Mouse (Mus musculus) bone marrow, adult 2 months (tissue): ENCODE results near the gene Tsen54.

Experiments used
- CTCF ChIP-seq: fragments of 200-500 bp; IDR thresholded peaks from 2 replicates; pipeline ENCODE4 v1.5.1; 2011; ENCODE audit warnings: low read length, control low read depth; ENCODE audit not compliant: control insufficient read depth, insufficient read depth
- POLR2A ChIP-seq: fragments of 200-500 bp; IDR thresholded peaks from 2 replicates; pipeline ENCODE4 v1.6.1; 2011; ENCODE audit warnings: low read depth, mild to moderate bottlenecking, control low read depth, low read length, borderline replicate concordance; ENCODE audit not compliant: control insufficient read depth

DNA sequence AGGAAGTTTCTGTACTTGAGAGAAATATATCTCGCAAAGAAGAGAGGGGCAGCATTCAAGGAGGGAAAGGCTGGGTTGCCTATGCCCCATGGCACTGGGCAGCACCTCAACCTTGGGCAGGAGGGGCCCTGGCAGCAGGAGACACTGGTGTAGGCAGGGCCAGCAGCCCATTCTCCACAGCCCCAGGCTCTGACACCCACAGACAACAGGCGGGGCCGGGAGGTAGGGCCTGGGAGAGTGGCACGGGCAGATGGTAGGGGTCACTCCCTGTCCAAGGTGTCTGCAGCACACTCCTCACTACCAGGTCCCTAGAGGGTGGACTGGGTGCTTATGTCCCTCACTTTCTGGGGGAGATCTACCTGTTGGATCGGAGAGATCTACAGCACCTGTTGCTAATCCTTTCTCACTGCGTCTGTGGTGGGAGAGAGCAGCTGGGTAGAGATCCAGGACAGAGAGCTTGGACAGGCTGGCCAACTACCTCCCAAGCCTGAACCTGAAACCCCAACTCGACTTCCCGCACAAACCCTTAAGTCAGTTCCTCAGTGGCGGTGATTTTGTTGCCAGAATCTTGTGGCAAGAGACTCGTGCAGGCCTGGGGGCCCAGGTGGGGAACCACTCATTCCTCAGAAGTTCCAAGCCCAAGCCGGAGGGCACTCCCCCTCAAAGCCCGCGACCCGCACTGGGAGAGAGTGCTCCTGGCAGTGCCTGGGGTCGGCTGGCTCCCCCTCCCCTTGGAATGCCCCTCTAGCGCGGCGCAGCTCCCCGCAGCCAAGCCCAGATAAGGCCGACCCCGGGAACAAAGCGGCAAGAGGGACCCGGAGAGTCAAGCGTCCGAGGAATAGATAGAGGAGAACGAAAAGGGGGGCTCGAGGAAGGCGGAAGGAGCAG, 1.7 kb upstream of the Tsen54 start:
- TF ChIP-seq CTCF (no peak), POLR2A (no peak)
